Mouse (Mus musculus): Measurements from ENCODE around the gene Stx1a.

Gene Stx1a

GRCm38 (mm10) chr5:135079578-135079977, 56.3 kb downstream of the Stx1a start:
- no peak for DNase-seq (ENCODE audit: low spot score in 2 of 2)

GRCm38 (mm10) chr5:135080539-135080938, 57.3 kb downstream of the Stx1a start:
- no peak for DNase-seq (ENCODE audit: low spot score in 2 of 2)

DNA sequence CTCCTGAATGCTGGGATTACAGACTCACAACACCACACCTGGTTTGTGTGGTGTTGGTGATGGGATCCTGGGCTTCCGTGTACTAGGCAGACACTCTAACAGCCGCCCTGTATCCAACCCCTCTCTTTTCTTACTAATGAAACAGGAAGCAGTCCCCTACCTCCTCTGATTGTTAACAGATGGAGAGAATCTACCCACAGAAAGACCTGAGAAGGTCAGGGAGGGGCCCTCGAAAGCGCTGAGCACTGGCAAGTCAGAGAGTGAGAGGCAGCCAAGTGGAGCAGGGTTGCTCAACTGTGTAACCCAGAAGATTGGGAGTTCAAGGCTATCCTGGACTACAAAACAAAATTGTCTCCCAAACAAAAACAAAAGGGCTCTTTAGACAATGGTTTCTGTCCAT, 63.6 kb downstream of the Stx1a start:
- no peak for DNase-seq (ENCODE audit: low spot score in 2 of 2)

- no peak for DNase-seq (ENCODE audit: low spot score in 2 of 2)
Measured at GRCm38 (mm10) chr5:135089653-135090052, 66.4 kb downstream of the Stx1a start, which contains the start of gene Mlxipl. Mlxipl (plus strand) TSS chr5:135089890.
